19 mouse cellular contexts compared by ENCODE assay signal in the genomic region with DNA sequence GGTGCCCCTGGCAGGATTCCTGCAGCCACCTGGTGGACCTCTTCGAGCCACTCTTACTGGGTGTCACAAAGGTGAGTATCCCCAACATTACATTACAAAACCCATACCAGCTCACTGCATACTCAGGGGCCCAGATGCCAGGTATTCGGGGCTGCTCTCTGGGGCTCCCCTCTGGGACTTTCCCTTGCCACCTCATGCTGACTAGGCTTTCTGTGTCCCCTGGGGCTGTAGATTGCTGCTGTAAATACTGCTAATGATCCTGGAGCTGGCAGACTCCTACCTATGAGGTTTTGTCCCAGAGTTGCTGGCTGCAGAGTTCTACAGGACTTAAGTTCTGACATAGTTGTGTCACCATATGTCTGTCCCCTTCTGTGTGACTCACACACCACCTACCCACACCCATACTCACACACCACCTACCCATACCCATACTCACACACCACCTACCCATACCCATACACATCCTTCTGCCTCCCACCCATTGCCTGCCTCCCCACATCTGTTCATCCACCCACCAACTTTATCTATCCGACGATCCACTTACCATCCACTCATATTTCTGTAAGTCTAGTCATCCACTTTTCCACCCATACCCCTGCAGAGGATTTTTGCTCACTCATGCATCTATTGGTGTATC. TPM values are rescaled to one million over a fixed set of nuclear protein-coding genes. Genes with fewer than 3 reads are reported as not detected.
A peak's percentile ranks its signal among the peaks of the same experiment; 100 is the strongest.
DNase-seq lines count a peak whose midpoint lies in the region; ATAC-seq and TF ChIP-seq lines count a peak whose summit lies in the region.
"Had no signal": no experiment of that assay in that cellular context is flagged by ENCODE, and none has a peak within 500 bp of the region (broad histone marks: within the 10 kb centered on the region; RNA-seq: fewer than 3 reads in every experiment).

No protein-coding gene starts in this region.

- H3K4me3 ChIP-seq in stomach, embryonic 16.5 days (replicated peaks; ENCODE audit: low read length): no peak overlapping the region
- no peak overlapping the region for H3K4me3 ChIP-seq in stomach, postnatal 0 days (ENCODE audit: low read depth, low read length)
- H3K4me3 ChIP-seq in forebrain, embryonic 10.5 days: no peak overlapping the region
- H3K4me3 ChIP-seq: embryonic facial prominence, embryonic 13.5 days; forebrain, embryonic 13.5 days; liver, embryonic 15.5 days had no signal

- intact Hi-C loops in left cerebral cortex, postnatal 14 days (cut with DNase I): no loop called here

- H3K4me2 ChIP-seq in stomach, embryonic 16.5 days (ENCODE audit: low read depth, low read length): no peak overlapping the region
- no peak overlapping the region for H3K4me2 ChIP-seq in stomach, postnatal 0 days (replicated peaks; ENCODE audit: low read depth)
- H3K4me2 ChIP-seq: embryonic facial prominence, embryonic 13.5 days; forebrain, embryonic 13.5 days; liver, embryonic 15.5 days had no signal

- no peak overlapping the region for H3K27ac ChIP-seq in stomach, embryonic 16.5 days (ENCODE audit: low read length)
- H3K27ac ChIP-seq in stomach, postnatal 0 days (replicated peaks): no peak overlapping the region
- no peak overlapping the region for H3K27ac ChIP-seq in forebrain, embryonic 10.5 days
- H3K27ac ChIP-seq: embryonic facial prominence, embryonic 13.5 days; forebrain, embryonic 13.5 days; liver, embryonic 15.5 days had no signal

- no peak overlapping the region for H3K9ac ChIP-seq in stomach, embryonic 16.5 days (ENCODE audit: low read length)
- H3K9ac ChIP-seq in stomach, postnatal 0 days (ENCODE audit: low read length): no peak overlapping the region
- H3K9ac ChIP-seq: embryonic facial prominence, embryonic 13.5 days; forebrain, embryonic 13.5 days; liver, embryonic 15.5 days had no signal

- H3K27me3 ChIP-seq in stomach, embryonic 16.5 days (ENCODE audit: control insufficient read depth, insufficient read depth, low read length): no peaks in the 10 kb centered on the region
- H3K27me3 ChIP-seq in stomach, postnatal 0 days (ENCODE audit: control insufficient read depth, insufficient read depth, low read length): no peaks in the 10 kb centered on the region
- no peaks in the 10 kb centered on the region for H3K27me3 ChIP-seq in forebrain, embryonic 10.5 days (ENCODE audit: poor library complexity, severe bottlenecking)
- H3K27me3 ChIP-seq: embryonic facial prominence, embryonic 13.5 days; forebrain, embryonic 13.5 days; liver, embryonic 15.5 days had no signal

- peak; percentile 28 to 48 for DNase-seq in frontal cortex, adult 2 months (ENCODE audit: extremely low spot score in 1 of 2, low spot score in 1 of 2)
- DNase-seq in frontal cortex, postnatal 14 days (ENCODE audit: low spot score in 2 of 2): no peak
- peak; percentile 15 to 32 for DNase-seq in left cerebral cortex, adult 18-20 months (ENCODE audit: low spot score in 2 of 2)
- no peak for DNase-seq in left cerebral cortex, postnatal 14 days (ENCODE audit: low spot score in 2 of 2)
- no peak for DNase-seq in stomach, postnatal 0 days (ENCODE audit: low spot score)
- peak; percentile 19 to 22 for DNase-seq in right cerebral cortex, postnatal 36 days (ENCODE audit: low spot score in 2 of 2)
- DNase-seq in forebrain, embryonic 10.5 days (ENCODE audit: extremely low spot score, low spot score): no peak
- DNase-seq: adrenal gland, postnatal 36 days; cerebellum, adult 8-10 months; heart, adult 18-20 months; heart, postnatal 4 days; kidney, adult 9 months; kidney, postnatal 4 days; lung, postnatal 10 days had no signal

- H3K36me3 ChIP-seq in stomach, embryonic 16.5 days (ENCODE audit: control insufficient read depth, insufficient read depth, low read length): no peaks in the 10 kb centered on the region
- no peaks in the 10 kb centered on the region for H3K36me3 ChIP-seq in stomach, postnatal 0 days (ENCODE audit: control insufficient read depth, insufficient read depth, low read length)
- no peaks in the 10 kb centered on the region for H3K36me3 ChIP-seq in forebrain, embryonic 10.5 days (replicated peaks)
- H3K36me3 ChIP-seq: embryonic facial prominence, embryonic 13.5 days; liver, embryonic 15.5 days had no signal

- no peaks in the 10 kb centered on the region for H3K9me3 ChIP-seq in stomach, embryonic 16.5 days (replicated peaks; ENCODE audit: control insufficient read depth, low read length)
- no peaks in the 10 kb centered on the region for H3K9me3 ChIP-seq in stomach, postnatal 0 days (ENCODE audit: control insufficient read depth, low read length)
- H3K9me3 ChIP-seq in forebrain, embryonic 10.5 days: no peaks in the 10 kb centered on the region
- H3K9me3 ChIP-seq: embryonic facial prominence, embryonic 13.5 days; forebrain, embryonic 13.5 days; liver, embryonic 15.5 days had no signal

- 83% methylated on average over 4 of the region's 4 CpGs for WGBS in stomach, embryonic 16.5 days
- 83% methylated on average over 4 of the region's 4 CpGs for WGBS in stomach, postnatal 0 days
- 85% methylated on average over 4 of the region's 4 CpGs for WGBS in forebrain, embryonic 10.5 days

- peak; percentile 25; the same call in 1 of the 2 replicates for ATAC-seq in stomach, embryonic 16.5 days (ENCODE audit: insufficient read depth, low FRiP score)
- no peak for ATAC-seq in stomach, postnatal 0 days (ENCODE audit: low FRiP score, low TSS enrichment)
- ATAC-seq: forebrain, embryonic 13.5 days; inflammation-experienced regulatory T-cells, adult 6 months had no signal

- no peak for TF ChIP-seq EP300 in stomach, postnatal 0 days (optimal IDR thresholded peaks at IDR 0.05)

- TF ChIP-seq CTCF in stomach, postnatal 0 days (IDR thresholded peaks at IDR 0.05; ENCODE audit: low read depth): no peak

- 0 out of 2 replicates have a peak, but pooled peaks cover 3% of the 10 kb centered on the region for H3K4me1 ChIP-seq in stomach, embryonic 16.5 days (ENCODE audit: control insufficient read depth, insufficient read depth, low read length)
- H3K4me1 ChIP-seq in stomach, postnatal 0 days (replicated peaks; ENCODE audit: control insufficient read depth, insufficient read depth): no peaks in the 10 kb centered on the region
- H3K4me1 ChIP-seq in forebrain, embryonic 10.5 days: peaks cover 6% of the 10 kb centered on the region; the same call in 1 of the 2 replicates
- H3K4me1 ChIP-seq: embryonic facial prominence, embryonic 13.5 days; forebrain, embryonic 13.5 days; liver, embryonic 15.5 days had no signal

RNA-seq across cellular contexts. Expression of a gene that starts 35.7 kb away (rescaled TPM):
- 23.8 and 26.4 TPM in 2 replicates for polyA plus RNA-seq in frontal cortex, adult 2 months (2012; rRNA removed)
- total RNA-seq in left cerebral cortex, adult 18-20 months (2021): 10 to 100 TPM; 37.6 to 40.9 TPM
- total RNA-seq in left cerebral cortex, postnatal 14 days (2021): 10 to 100 TPM; 33.7 to 36.7 TPM
- polyA plus RNA-seq in stomach, embryonic 16.5 days (2015; fragmentation: Nextera tagmentation; extraction: Ambion mirVana): 0.09 and 0.51 TPM in 2 replicates
- polyA plus RNA-seq in stomach, postnatal 0 days (2015; fragmentation: Nextera tagmentation; extraction: Ambion mirVana): 0.02 and 0.15 TPM in 2 replicates
- 0.07 TPM in 1 of 2 replicates, not detected in the other for polyA plus RNA-seq in forebrain, embryonic 10.5 days (2016; fragmentation: Nextera tagmentation; extraction: Ambion mirVana)
- polyA plus RNA-seq: liver, embryonic 15.5 days had no signal

RNA-seq across cellular contexts. Expression of a gene that starts 40.9 kb away (rescaled TPM):
- polyA plus RNA-seq in frontal cortex, adult 2 months (2012; rRNA removed): 134 and 150 TPM in 2 replicates
- 100 to 1,000 TPM; 134 to 140 TPM for total RNA-seq in left cerebral cortex, adult 18-20 months (2021)
- total RNA-seq in left cerebral cortex, postnatal 14 days (2021): 100 to 1,000 TPM; 139 to 152 TPM
- polyA plus RNA-seq in stomach, embryonic 16.5 days (2015; fragmentation: Nextera tagmentation; extraction: Ambion mirVana): 144 and 145 TPM in 2 replicates
- 188 and 197 TPM in 2 replicates for polyA plus RNA-seq in stomach, postnatal 0 days (2015; fragmentation: Nextera tagmentation; extraction: Ambion mirVana)
- polyA plus RNA-seq in forebrain, embryonic 10.5 days (2016; fragmentation: Nextera tagmentation; extraction: Ambion mirVana): 146 and 151 TPM in 2 replicates

Comparison
In these comparisons a context has a peak if more than half of its experiments do, and no peak if none do; other contexts are left out.
1. DNase-seq: peak in frontal cortex, adult 2 months (2 of 2), left cerebral cortex, adult 18-20 months (2 of 2) and right cerebral cortex, postnatal 36 days (2 of 2); none in frontal cortex, postnatal 14 days (0 of 2), left cerebral cortex, postnatal 14 days (0 of 2), stomach, postnatal 0 days (single experiment) and forebrain, embryonic 10.5 days (single experiment).
2. RNA of a gene that starts 35.7 kb away (polyA plus RNA-seq): 23.8 to 26.4 TPM in frontal cortex, adult 2 months; 0.09 to 0.51 TPM in stomach, embryonic 16.5 days, 0.07 TPM in forebrain, embryonic 10.5 days and 0.02 to 0.15 TPM in stomach, postnatal 0 days; every median in the first group is over 10 times any median in the second.